Mouse (Mus musculus): Measurements from ENCODE around the gene Bcap29.
"Not testable (repeated sequence)": the region's sequence is repeated elsewhere in the genome, so short reads cannot be mapped to it uniquely, and the experiment has no call there.

Bcap29 gene

GRCm38 (mm10) chr12:31634343-31635239 is at the start of gene Bcap29:
Bcap29 (minus strand) TSS chr12:31634658.
- DNase-seq = peak; percentile 78 to 79

DNA sequence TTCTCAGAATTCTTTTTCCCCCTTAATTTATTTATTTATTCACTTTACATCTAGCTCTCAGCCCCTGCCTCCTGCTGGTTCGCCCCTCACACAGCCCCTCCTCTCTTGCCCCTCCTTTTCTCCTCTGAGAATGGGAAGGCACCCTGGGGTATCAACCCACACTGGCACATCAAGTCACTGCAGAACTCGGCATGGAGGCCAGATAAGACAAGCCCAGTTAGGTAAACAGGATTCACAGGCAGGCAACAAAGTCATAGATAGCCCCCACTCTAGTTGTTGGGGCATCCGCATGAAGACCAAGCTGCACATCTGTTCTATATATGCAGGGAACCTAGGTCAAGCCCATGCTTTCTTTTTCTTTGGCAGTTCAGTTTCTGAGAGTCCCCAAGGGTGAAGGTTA is 32.7 kb upstream of the Bcap29 start:
- DNase-seq = no peak

GRCm38 (mm10) chr12:31665999-31666398 is 31.5 kb upstream of the Bcap29 start:
- DNase-seq = no peak

- DNase-seq = no peak
Observed at GRCm38 (mm10) chr12:31656841-31657240, 22.4 kb upstream of the Bcap29 start.

- DNase-seq = no peak
Observed at GRCm38 (mm10) chr12:31654965-31655477, 20.6 kb upstream of the Bcap29 start.

DNA sequence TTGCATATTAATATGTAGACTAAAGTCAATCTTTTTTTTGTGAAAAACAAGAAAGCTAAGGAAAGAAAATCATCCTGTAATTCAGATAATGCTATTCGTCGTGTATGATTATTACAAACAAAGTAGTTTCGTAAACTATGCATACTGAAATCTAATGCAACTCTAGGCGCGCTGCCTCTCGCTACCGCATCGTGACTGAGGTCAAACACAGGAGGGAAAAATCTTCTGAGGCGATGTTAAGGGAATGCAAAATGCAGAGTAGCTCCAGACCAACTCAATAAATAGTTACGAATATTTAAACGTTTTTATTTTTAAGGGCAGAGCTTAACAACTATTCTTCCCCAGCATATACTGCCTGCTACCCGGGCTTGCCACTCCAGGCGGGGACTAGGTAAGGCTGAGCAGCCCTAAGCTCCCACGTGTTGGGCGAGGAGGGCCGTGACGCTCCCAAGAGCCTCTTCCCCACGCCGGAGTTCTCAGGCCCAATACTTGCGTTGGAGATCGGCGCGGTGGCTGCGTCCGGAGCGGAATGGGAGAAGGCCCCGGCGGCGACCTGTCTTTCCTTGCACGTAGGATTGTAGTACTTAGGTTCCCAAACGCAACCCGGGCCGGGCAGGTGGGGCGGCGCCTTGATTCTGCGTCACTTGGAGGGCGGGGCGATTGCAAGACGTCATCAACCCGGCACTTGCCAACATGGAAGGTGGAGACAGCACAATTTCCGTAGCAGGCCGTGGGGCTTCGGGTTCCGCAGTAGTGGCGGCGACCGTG is 19.9 kb upstream of the Bcap29 start, which contains the start of the genes Dus4l and Cog5:
Gene Dus4l, minus strand, starts transcription at position 630 of the 768 bp plus-strand sequence.
Gene Cog5, plus strand, starts transcription at position 673 of the 768 bp plus-strand sequence.
- DNase-seq = peak; percentile 95 to 98

- no peak for DNase-seq
Observed at GRCm38 (mm10) chr12:31653611-31654010, 19.2 kb upstream of the Bcap29 start.

DNA sequence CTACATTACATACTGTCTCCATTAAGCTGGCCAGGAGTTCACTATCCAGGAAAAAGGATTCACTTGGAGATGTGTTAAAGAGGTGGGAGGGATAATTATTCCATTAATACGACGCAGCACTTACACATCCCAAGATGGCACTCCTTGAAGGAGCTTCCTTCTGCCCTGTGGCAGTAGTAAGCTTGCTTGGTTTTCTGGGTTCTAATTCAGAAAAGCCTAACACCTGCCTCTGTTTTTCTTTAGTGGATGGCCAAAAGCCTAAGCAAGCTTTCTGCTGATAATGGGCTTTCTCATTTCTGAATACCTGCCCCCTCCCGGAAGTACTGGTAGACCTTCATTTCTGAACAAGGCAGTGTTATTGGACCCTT is 766 bp upstream of the Bcap29 start:
- DNase-seq = no peak

DNA sequence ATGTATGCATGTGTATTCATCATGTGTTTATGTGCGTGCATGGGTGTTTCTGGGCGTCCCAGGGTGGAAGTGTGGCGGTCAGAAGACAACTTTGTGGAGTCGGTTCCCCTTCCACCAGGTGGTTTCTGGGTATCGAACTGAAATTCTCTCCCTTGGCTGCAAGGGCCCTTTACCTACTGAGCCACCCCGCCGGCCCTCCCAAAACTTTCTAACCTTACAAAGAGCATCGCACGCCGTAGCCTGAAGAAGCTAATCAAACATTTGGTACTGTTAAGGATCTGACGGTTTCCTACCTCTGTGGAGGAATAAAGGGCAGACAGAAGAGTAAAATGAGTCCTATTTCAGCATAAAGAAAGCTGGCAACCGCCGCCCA is 502 bp downstream of the Bcap29 start:
- DNase-seq = peak in 1 of 2 experiments; percentile 25

GRCm38 (mm10) chr12:31628396-31628795 is 6.1 kb downstream of the Bcap29 start:
- not testable (repeated sequence) for DNase-seq

DNA sequence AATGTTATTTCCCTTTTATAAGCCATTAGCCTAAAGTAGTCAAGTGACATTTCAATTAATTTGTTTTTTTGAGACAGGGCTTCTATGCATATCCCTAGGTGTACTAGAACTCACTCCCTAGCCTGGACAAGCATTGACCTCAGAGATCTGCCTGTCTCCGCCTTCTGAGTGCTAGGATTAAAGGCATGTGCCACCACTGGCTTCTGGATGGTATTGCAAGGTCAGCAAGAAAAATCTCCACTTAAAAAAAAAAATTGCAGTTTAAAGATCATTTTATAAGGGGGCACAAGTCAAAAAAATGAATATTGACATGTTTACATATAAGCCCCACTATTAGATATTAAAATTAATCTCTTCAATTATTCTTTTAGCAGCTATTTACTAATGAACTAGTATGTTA is 9.4 kb downstream of the Bcap29 start:
- no peak for DNase-seq

GRCm38 (mm10) chr12:31620106-31620505 is 14.4 kb downstream of the Bcap29 start:
- no peak for DNase-seq

GRCm38 (mm10) chr12:31613353-31613752 is 21.1 kb downstream of the Bcap29 start:
- DNase-seq = no peak

DNA sequence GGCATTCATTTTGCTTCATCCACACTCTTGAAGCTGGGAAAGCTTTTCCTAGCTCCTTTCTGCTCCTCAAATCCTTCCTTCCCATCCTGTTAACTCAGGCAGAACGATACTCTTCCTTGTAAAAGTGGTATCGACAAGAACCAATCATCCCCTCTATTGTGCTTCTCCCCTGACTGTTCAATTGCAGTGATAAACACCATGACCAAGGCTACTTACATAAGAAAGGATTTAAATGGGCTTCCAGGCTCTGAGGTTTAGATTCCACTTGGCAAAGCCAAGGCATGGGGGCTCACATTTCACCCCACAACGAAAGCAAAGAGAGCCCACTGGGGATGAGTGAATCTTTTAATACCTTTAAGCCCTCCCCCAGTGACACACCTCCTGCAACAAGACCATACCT is 26.3 kb downstream of the Bcap29 start:
- DNase-seq = no peak

DNA sequence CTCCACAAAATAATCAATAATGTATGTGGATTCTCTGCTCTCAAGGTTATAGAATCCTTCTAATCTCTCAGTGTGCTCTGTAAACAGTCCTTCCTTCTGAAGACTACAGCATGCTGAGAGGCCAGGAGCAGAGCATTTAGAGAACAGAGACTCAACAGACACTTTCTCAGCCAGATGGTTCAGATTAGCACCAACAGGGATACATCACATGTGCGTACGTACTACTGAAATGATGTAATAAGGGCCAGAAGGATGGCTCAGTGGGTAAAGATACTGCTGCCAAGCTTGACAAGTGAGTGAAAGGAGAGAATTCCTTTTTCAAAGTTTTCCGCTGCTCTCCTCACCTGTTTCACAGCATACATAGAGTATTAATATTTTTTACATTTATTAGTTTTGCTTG is 29.6 kb downstream of the Bcap29 start:
- no peak for DNase-seq

DNA sequence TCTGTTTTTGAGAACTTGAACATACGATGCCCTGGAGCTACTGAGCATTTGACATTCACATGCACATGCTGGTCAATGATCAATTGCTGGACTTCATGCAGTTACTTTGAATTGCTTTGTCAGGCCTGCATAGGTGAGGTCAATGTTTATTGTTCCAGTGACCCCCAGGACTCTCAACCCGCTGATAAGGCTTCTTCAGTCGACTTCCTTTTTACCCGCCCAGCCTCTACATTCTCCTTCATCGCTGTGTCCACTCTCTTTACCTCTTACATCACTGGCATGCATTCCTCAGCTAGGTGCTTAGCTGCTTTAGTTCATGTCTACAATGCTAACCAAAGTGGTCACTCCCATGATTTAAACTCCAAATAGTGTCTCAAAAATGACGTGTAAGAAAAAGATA is 30.9 kb downstream of the Bcap29 start:
- no peak for DNase-seq

DNA sequence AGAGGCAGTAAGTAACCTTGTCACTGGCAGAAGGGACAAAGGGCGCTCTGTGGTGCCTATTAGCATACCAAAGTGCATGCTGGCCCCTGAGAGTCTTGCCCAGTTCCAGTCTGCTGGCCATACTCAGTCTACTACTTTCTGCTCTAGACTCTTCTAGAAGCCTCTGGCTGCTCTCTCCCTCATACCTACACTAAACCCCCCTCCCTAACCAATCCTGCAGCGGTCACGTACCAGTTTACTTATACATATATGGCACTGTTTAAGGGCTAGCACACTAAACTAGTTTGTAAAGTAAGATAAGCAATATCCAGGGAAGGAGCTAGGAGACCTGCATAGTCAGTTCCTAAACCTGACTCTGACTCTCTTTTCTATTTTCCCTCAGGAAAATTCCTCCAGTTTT is 40.2 kb downstream of the Bcap29 start:
- no peak for DNase-seq

DNA sequence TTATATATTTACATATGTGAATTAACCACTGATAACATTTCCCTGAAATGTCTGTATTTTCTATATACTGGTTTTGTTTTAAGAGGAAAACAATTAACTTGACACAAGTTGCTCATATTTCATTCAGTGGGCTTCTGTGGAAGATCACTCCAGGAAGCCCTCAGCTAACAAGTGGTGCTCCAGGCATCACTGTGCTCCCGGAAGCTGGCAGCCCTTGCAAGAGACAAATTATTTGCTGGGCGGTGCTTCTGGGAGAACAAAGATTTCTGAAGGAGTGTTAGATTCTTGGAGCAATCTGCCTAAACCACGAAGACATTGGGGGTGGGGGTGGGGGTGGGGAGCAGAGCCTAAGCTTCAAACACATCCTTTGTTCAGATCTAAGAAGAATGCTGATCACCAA is 42.4 kb downstream of the Bcap29 start:
- no peak for DNase-seq

GRCm38 (mm10) chr12:31583726-31584125 is 50.7 kb downstream of the Bcap29 start:
- DNase-seq = no peak

- no peak for DNase-seq
Observed at GRCm38 (mm10) chr12:31582081-31582480, 52.4 kb downstream of the Bcap29 start.

DNA sequence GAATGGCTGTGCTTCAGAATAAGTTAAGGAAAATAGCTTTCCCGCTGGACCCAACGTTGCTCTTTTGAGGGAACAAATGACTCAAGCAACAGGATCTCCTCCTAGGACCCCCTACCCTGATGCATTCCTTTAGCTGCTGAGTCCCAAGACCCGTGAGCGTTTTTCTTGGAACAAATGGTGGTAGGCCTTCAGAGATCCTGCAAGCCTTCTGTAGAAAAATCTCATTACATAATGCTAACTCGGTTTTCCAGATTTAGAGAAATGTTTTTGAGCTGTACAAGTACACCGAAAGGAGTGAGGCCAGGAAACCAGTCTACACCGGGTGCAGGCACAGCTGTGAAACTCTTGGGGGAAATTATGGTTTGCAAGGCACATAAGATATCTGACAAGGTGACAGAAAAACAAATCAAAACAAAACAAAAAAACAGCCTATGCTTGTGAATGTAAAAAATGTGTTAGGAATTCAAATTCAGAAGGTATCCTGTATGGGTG is 53.1 kb downstream of the Bcap29 start:
- no peak for DNase-seq

GRCm38 (mm10) chr12:31580634-31581318 is 53.7 kb downstream of the Bcap29 start:
- no peak for DNase-seq

All from thymus, postnatal 36 days (tissue).